Mouse (Mus musculus) forelimb bud, embryonic 11.5 days (tissue): ENCODE data around the gene Galntl5.
"Not testable (repeated sequence)": the region's sequence is repeated elsewhere in the genome, so short reads cannot be mapped to it uniquely, and the experiment has no call there.

Experiments used
- DNase-seq: peaks from one replicate; pipeline ENCODE4 v3.0.0-alpha.2; 2012; ENCODE audit warnings: low read depth, low spot score

The Galntl5 gene

DNA sequence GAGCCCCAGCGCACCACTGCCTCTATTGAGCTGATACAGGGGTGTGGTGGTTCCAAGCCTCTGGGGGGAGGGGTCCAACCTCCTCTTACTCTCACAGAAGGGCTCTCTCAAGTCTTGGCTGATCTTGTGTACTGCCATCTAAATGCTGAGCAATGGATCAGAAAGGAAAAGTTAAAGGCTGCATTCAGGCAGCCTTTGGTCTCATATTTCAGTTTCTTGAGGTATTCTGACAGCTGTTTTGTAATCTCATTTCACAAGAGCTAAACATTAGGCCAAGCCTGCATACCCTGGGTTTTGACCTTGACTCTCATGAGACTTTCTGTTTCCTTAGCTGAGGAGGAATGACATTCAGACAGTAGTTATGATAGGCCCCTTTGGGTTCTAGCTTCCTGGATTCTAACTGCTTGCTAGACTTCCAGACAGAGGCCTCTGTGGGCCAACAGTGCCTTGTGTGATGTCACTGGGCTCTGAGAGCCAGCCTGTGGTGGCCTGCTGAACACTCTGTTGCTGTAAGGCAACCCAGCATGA lies at the start of gene Galntl5:
Gene Galntl5, plus strand, starts transcription at position 457 of the 528 bp plus-strand sequence.
- DNase-seq = peak; percentile 18

GRCm38 (mm10) chr5:25146705-25147104 lies 34.6 kb upstream of the Galntl5 start:
- DNase-seq = no peak

DNA sequence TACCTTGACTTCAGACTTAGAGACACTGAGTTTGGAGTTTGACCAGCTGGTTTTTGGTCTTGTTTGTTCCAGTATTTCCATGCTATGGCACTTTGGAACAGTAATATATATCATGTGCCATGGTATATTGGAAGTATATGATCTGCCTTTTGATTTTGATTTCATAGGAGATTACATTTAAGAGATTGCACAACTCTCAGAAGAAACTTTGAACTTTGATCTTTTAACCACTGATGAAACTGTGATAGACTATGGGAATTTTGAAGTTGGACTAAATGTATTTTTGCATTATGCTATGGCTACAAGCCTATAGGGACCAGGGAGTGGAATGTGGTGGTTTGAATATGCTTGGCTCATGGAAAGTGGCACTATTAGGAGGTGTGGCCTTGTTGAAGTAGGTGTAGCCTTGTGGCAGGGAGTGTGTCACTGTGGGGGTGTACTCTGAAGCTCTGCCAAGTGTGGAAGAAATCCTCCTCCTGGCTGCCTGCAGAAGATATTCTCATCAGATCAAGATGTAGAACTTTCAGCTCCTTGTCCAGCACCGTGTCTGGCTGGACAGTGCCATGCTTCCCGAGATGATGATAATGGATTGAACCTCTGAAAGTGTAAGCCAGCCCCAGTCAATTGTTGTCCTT lies 31.8 kb upstream of the Galntl5 start:
- no peak for DNase-seq

DNA sequence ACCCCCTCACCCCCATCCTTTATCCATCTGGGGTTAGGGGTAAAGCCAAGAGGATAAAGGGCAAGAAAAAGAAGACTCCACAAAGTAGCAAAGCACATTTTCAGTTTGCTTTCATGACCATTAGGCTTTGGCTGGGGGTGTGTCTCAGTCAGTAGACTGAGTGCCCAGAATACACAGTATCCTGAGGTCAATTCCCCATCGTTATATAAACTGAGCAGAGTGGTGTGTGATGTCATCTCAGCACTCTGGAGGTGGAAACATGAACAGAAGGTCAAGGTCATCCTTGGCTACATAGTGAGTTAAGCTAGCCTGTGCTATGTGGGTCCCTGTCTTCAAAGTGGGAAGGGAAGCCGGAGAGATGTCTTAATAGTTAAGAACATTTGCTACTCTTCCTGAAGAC lies 27.8 kb upstream of the Galntl5 start:
- DNase-seq = no peak

GRCm38 (mm10) chr5:25153996-25154395 lies 27.3 kb upstream of the Galntl5 start:
- DNase-seq = no peak

DNA sequence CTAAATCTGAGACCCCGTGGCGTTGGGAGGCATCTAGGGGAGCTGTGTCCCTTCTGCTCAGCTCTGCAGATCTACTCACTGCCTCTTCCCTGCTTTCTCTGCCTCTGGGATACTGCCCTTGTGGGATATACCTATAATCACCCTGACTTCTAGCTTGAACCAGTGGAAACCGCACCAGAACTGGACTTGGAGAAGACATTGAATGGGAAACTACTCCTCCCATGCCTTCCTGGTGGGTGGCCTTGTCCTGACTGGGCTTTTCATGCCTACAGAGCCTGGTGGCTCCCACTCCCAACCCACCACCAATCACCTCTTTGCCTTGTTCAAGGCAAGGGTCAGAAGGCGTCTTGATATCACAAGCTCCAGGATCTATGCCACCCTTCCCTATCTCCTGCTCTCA lies 26.4 kb upstream of the Galntl5 start:
- no peak for DNase-seq

DNA sequence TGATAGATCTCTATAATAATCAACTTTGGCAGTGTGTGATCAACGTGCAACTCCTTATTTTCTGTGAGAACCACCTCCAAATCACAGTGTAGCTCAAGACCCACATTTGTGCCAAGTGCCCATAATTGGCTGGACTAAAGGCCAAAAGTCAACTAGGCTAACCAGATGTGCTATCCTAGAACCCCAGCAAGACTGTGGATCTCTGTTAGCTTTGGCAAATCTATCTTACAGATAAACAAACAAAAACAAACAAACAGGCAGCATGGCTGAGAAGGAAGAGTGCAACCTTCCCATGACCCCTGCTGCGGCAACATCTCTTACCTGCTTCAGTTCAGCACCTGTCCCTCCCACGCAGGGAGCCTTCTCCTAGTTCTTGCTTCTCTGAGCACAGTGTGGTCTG lies 25.9 kb upstream of the Galntl5 start:
- DNase-seq = no peak

- no peak for DNase-seq
Observed at GRCm38 (mm10) chr5:25157136-25157535, 24.1 kb upstream of the Galntl5 start.

- peak; percentile 31 for DNase-seq
Observed at GRCm38 (mm10) chr5:25160515-25160914, 20.7 kb upstream of the Galntl5 start.

DNA sequence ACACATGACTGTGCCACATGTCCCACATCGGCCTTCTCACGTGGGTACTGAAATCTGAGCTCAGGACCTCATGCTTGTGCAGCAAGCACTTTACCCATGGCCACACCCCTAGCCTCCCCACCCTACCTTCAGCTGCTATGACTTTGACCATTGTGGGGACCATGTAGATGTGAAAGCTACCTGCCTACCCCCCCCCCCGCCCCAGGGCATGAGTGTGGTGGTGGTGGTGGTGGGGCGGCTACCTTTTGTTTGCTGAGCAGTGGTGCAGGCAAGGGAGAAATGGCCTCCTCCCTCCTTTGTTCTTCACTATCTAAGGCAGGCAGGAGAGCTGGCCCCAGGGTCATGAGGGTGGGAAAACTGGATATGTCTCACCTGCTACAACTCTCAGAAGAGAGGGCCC lies 18.3 kb upstream of the Galntl5 start:
- no peak for DNase-seq

DNA sequence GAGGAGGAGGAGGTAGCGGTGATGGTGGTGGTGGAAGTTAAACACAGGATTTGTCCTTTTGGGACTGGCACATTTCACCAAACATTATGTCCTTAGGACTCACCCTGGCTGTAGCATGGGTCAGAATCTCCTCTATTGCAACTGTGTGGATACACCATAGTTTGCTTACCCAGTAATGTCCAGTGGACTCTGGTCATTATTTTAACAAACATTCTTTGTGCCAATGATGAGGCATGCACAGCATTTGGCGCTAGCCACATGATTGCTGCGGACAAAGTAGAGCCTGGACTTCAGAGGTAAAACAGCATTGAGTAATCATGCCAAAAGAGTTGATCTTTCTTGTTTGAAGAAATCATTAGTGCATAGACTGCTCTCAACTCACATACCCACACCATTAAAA lies 17.3 kb upstream of the Galntl5 start:
- DNase-seq = no peak

DNA sequence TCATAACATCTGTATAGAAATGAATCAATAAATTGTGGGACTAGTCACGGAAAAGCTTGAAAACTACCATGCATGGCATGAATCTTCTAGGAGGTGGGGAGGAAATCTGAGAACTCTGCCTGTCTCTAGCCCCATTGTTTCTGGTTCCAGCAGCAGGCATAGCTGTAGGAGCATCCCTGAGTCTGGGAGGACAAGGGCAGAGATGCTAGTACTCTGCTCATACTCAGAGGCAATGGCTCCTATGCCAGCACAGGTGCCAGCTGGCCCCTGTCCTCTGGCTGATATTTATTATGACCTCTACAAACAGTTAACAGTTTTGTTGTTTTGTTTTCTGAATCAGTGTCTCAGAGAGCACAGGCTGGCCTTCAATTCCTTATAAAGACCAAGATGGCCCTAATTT lies 16.9 kb upstream of the Galntl5 start:
- DNase-seq = no peak

DNA sequence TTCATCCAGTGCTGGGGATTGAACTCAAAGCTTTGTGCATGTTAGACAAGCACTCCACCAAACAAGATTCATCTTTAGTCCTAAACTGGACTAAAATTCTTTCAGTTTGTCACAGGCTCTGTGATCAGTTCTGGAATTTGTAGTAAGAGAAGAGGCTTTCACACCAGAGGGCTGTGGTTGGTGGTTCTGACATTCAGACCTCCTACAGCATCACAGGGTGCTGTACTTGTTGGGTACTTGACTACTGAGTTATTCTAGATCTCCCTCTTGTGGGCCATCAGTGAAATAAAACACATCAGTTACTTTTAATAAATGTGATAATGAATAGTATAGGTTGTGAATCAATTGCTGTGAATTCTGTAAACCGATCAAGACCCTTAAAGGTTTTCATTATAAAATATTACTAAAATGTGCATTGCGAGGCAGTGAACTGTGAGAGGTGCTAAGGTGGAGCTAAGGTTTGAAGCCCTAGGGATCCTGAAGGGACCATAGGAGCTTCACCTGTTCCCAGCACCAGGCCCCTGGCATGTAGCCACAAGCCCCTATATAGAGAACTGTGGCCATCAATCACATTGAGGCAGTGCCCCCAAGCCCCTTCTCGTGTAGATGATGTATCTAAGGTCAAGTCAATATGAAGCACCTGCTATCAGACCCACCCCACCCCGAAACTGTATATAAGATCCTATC lies 16.0 kb upstream of the Galntl5 start:
- no peak for DNase-seq

- DNase-seq = no peak
Observed at GRCm38 (mm10) chr5:25165789-25166135, 15.5 kb upstream of the Galntl5 start.

DNA sequence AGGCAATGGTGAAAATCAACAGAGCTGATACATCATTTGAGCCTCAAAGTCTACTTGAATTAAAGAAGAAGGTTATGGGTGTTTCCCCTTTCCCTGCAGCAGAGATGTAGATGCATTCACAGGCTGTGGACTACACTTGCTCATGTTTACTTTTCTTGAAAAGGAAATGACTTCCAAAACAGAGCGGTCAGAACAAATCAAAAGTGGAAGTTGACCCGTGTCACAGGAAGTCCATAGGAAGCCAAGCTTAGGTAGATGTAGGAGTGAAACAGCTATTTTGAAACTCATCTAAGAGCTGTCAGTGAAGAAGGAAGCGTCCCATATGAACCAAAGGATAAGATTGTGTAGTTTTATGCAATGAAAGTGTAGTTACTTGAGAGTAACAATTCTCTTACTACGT lies 14.6 kb upstream of the Galntl5 start:
- DNase-seq = no peak

GRCm38 (mm10) chr5:25177937-25178336 lies 3.3 kb upstream of the Galntl5 start:
- not testable (repeated sequence) for DNase-seq

GRCm38 (mm10) chr5:25178543-25178942 lies 2.7 kb upstream of the Galntl5 start:
- not testable (repeated sequence) for DNase-seq

- DNase-seq = no peak
Observed at GRCm38 (mm10) chr5:25179284-25179683, 2.0 kb upstream of the Galntl5 start.

DNA sequence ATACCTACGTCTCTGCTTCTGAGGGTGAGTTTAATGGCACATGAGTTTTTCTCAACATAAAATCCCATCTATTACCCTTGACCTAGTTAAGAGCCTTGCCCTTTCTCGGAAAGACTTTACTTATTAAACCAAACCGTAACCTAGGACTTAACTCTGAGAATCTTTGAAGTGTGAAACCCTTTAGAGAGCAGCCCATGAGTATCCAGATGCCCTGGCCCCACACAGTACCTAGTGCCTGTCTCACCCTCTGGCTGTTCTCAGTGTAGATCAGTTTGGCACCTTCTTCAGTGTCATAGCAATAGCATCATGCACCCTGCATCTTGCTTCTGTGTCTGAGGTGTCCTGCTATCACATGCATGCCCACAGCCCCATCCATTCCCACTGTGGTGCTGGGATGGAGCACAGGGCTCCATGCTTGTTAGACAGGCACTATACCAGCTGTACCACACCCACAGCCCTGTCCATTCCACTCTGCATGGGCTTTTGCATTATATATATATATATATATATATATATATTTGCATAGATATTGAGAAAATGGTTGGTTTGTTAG lies 1.2 kb upstream of the Galntl5 start:
- no peak for DNase-seq

- no peak for DNase-seq
Observed at GRCm38 (mm10) chr5:25183595-25183994, 2.3 kb downstream of the Galntl5 start.

DNA sequence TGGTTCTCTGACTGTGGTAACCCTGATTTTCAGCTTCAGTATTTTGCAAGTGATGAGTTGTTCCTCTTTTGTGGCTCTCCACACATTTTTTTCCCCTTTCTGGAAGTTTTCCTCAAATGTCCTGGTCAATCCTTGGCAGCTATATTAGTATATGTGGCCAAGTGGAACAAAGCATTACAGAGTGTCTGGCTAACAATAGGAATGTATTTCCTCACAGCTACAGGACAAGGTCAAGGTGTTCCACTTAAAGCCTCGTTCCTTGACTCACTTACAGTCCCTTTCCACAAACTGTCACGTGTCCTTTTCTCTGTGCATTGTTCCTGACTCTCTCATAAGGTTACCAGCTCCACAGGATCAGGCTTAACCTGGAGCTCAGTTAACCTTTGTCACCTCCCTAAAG lies 3.3 kb downstream of the Galntl5 start:
- DNase-seq = no peak

GRCm38 (mm10) chr5:25187727-25188126 lies 6.5 kb downstream of the Galntl5 start:
- no peak for DNase-seq

GRCm38 (mm10) chr5:25188802-25189201 lies 7.5 kb downstream of the Galntl5 start:
- DNase-seq = no peak
